Mouse (Mus musculus) cerebellum, adult 2 months (tissue): Measurements from ENCODE around the gene Usp13.

ENCODE experiments used
- CTCF ChIP-seq: fragments of 200-500 bp; IDR thresholded peaks from 2 replicates; pipeline ENCODE4 v1.5.1; 2011; ENCODE audit warnings: low read depth, mild to moderate bottlenecking, control low read depth, low read length, moderate library complexity, borderline replicate concordance; ENCODE audit not compliant: insufficient read depth
- POLR2A ChIP-seq: fragments of 200-500 bp; IDR thresholded peaks from 2 replicates; pipeline ENCODE4 v1.6.1; 2011; ENCODE audit warnings: low read length, control low read depth, borderline replicate concordance; ENCODE audit not compliant: insufficient read depth

GRCm38 (mm10) chr3:32770781-32771180 is 46.6 kb upstream of the Usp13 start:
- TF ChIP-seq CTCF (no peak), POLR2A (no peak)
